Mouse (Mus musculus) erythroblast, embryonic 14.5 days (primary cell): ENCODE data around the gene Eps8l3.

Experiments
- GATA1 ChIP-seq: IDR thresholded peaks from 2 replicates; pipeline ENCODE4 v1.6.1; 2012; ENCODE audit warnings: low read length, inconsistent platforms, mixed read lengths
- TAL1 ChIP-seq: IDR thresholded peaks from 3 replicates; pipeline ENCODE4 v1.6.1; 2012; ENCODE audit warnings: low read length, inconsistent platforms, mixed read lengths

DNA sequence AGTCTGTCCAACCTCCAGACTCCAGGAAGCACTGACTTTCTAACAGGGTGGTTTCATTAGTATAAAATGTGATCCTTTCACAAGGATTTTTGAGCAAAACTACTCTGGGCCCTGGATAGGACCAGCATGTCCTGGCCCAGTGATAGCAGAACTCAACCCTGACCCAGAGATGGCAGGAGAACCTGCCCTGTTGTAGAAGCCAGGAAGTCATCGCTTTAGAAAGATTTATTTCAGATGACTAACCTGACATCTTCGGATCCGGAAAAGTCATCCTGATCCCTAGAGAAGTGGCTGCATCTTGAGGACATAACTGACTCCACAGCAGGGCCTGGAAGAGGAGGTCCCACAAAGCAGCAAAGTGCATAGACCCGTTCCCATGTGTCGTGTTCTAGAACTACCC is 37.2 kb upstream of the Eps8l3 start:
- TF ChIP-seq GATA1 (no peak), TAL1 (no peak)
